Mouse (Mus musculus) heart, adult 9 months (tissue): ENCODE measurements at regions not wholly inside any gene's neighbourhood (a gene's known extent, or its start where the extent isn't known, plus 50 kb on each side); places are given as distances from the start of the nearest gene placed in this dataset.

Experiments
- DNase-seq, 2 experiments: peaks; one replicate each; pipeline ENCODE4 v3.0.0; 2022; ENCODE audit warnings: low spot score in 2 of 2

DNA sequence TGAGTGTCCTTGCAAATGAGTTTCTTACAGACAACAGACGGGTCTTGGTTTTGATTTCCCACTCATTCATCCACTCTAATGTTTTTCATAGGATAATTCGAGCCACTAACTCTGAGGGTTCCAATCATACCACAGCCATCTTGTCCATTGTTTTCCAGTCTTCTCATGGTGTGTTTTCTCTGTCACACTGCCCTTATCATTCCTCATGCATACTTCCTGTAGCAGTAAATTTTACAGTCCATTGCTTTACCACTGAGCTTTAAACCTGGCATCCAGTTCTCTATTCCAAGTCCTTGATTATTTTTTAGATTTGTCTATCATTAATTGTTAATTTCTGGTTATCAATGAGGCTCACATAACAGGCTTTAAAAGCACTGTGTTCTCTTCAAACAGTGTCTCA lies 290.0 kb upstream of the Nrsn1 start:
- DNase-seq, result no peak

DNA sequence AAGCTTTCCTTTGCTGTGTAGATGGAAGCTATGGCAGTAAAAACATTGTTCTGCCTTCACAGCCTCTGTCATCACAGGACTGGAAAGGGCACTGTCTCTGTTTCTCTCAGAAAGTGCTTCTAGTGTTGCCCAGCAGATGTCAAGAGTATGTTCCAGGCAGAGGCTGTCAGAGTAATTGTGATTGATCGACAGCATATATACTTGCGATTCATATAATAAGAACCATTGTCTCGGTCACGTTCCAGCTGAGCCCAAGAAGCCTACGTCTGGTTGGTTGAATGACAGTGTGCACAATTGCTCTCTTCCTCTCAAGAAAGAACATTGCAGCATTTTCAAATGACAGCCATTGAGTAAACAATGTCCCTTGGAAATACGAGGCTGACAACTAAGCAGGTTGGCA lies 284.7 kb upstream of the Nrsn1 start:
- no peak for DNase-seq

- DNase-seq, result no peak
These were observed 278.2 kb upstream of the Nrsn1 start for GRCm38 (mm10) chr13:25548551-25548950.

DNA sequence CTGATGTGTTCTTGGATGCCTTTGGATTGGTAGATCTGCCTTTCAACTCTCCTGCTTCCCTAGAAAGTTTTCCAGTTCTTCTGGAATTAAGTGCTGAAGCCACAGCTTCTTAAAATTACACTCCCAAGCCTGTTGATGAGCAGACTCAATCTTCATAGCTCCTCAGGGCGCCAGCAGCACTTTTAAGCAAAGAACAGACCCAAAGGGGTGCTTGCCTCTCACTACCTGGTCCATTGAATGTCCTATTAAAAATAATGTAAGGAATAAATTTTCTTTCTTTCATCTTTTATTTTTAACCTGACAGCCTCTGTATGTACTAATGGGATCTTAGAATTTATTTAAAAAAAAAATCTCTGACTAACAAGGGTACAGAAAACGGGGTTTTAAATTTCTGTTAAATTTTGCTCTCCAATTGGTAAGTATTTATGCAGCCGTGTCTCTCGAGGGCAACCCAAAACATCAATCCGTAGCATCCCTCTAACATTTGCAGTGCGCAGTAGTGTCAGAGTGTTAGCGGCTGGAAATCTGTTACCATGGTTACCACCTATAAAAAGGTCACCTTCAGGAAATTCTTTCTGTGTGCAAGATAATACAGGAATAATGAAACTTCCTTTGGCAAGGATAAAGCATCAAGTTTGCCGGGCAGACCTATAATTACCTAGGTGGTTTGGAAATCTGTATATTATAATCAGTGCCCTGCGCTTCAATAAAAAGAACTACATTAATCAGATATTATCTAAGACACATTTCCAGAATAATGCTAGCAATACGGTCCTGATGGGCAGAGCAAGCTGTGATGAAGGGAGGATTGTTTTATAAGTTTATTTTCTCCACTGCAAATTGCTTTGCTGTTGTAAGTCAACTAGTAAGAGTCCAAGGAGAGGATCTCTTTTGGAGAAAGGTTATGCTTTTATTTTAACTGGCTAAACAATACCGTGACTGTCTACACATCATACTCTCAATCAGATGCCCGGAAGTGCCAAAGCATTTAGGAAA lies 277.1 kb upstream of the Nrsn1 start:
- no peak for DNase-seq

GRCm38 (mm10) chr13:25524094-25524493 lies 253.8 kb upstream of the Nrsn1 start:
- no peak for DNase-seq

- no peak for DNase-seq
These were observed 237.1 kb upstream of the Nrsn1 start for GRCm38 (mm10) chr13:25507355-25507754.

GRCm38 (mm10) chr13:25494492-25495034 lies 224.3 kb upstream of the Nrsn1 start:
- no peak for DNase-seq

- no peak for DNase-seq
These were observed 219.7 kb upstream of the Nrsn1 start for GRCm38 (mm10) chr13:25490036-25490435.

GRCm38 (mm10) chr13:25483309-25483708 lies 213.0 kb upstream of the Nrsn1 start:
- DNase-seq, result no peak

DNA sequence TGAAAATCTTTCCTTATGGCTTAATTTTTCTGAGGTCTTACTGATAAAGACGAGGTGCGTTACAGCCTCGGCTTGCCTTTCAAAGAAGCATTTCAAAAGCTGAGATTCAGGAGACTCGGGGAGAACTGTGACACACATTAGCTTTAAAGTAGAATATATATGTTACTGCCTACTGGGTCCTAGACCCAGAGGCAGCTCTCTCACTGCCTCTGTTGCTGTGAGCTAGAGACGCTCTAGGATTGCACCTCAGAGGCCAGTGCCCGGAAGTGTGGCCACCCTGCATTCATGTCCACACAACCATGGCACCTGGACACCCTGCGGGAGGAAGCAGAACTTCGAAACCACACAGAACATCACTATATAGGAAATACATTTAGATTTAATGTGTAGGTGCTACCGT lies 181.6 kb upstream of the Nrsn1 start:
- DNase-seq, result no peak

GRCm38 (mm10) chr13:25451357-25451861 lies 181.1 kb upstream of the Nrsn1 start:
- DNase-seq, result no peak

GRCm38 (mm10) chr13:25429701-25430418 lies 159.6 kb upstream of the Nrsn1 start:
- no peak for DNase-seq

- DNase-seq, result no peak
These were observed 133.0 kb upstream of the Nrsn1 start for GRCm38 (mm10) chr13:25403182-25403795.

DNA sequence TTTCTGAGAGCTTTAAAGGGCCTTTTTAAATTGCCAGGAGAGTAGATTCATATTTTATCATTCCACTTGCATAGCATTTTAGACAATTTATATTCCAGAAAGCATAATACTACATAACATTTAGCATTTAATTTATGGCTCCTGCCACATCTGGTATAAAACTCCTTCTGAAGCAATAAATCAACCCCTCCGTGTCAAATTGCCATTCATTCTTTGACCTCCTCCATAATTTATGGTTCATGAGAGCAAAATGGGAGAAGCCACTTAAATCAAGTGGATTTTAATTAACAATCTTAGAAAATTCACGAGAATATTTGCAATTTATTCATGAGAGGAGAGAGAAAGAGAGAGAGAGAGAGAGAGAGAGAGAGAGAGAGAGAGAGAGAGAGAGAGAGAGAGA lies 132.4 kb upstream of the Nrsn1 start:
- DNase-seq, result no peak

DNA sequence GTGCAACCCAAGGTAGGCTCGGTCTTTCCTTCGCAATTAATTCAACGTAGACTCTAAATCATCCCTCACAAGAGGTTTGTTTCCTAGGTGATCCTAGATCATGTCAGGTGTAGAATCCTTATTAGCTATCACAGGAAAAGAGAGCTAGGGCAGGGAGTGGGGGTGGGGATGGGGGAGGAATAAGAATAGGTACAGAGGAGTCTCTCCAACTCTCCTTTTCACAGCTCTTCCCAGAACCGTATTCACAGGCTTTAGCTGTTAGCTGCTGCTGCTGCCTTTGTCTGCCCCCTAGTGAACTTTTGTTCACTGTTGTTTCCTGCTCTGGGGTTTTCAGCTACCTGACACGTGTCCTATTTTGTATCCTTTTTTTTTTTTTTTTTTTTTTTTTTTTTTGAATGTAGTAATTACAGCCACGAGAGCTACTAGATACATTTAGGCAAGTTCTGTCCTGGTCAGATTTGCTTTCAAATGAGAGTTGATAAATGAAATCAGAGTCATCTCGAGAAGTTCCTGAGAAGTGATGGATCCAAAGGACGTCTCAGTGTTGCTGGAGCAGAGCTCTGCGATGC lies 131.7 kb upstream of the Nrsn1 start:
- no peak for DNase-seq

- DNase-seq, result no peak
These were observed 122.5 kb upstream of the Nrsn1 start for GRCm38 (mm10) chr13:25392770-25393290.

- DNase-seq, result no peak
These were observed 92.3 kb upstream of the Nrsn1 start for GRCm38 (mm10) chr13:25362627-25362967.

- no peak for DNase-seq
These were observed 91.7 kb upstream of the Nrsn1 start for GRCm38 (mm10) chr13:25361850-25362626.

GRCm38 (mm10) chr13:25347558-25347957 lies 77.3 kb upstream of the Nrsn1 start:
- DNase-seq, result no peak

DNA sequence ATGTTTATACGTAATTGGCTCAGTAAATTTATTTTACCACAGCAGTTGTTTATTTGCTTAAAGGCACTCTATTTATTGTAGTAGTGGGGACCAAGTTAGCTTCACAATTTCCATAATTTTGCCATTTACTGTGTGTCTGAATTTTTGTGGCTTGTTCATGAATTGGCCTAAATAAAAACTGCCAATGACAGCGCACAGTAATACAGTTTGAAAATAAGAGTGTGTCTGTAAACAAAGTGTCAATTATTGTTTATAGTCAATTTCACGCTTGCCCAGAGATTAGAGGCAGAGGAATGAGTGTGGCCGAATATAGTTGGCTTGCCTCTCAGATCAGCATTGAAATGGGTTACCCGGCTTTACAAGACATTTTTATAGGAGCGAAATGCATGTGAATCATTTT lies 73.0 kb upstream of the Nrsn1 start:
- DNase-seq, result no peak

DNA sequence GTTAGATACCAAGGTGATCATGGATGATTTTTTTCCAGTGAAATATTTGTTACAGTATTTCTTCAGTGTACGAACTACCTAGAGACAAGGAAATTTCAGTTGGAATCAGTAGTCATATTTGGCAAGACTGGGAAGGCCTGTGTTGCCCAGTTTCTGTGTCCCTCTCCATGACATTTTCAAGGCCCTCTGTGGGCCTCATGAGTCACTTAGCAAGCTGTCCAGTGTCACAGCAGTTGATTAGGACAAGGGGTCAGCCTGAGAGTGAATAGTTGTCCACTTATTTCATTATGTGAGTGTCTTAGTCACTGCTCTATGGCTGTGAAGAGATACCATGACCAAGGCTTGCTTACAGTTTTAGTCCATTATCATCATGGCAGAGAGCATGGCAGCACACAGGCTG lies 71.5 kb upstream of the Nrsn1 start:
- DNase-seq, result no peak
